Mouse (Mus musculus) urinary bladder, adult 2 months (tissue): ENCODE measurements at regions not wholly inside any gene's neighbourhood (a gene's known extent, or its start where the extent isn't known, plus 50 kb on each side); places are given as distances from the start of the nearest gene placed in this dataset.

ENCODE experiments used
- DNase-seq: peaks from one replicate; pipeline ENCODE4 v3.0.0; 2022; ENCODE audit warnings: low spot score

GRCm38 (mm10) chr10:95032760-95033716 is 88.4 kb upstream of the Plxnc1 start:
- no peak for DNase-seq

GRCm38 (mm10) chr10:95031371-95031770 is 86.7 kb upstream of the Plxnc1 start:
- DNase-seq, result no peak

DNA sequence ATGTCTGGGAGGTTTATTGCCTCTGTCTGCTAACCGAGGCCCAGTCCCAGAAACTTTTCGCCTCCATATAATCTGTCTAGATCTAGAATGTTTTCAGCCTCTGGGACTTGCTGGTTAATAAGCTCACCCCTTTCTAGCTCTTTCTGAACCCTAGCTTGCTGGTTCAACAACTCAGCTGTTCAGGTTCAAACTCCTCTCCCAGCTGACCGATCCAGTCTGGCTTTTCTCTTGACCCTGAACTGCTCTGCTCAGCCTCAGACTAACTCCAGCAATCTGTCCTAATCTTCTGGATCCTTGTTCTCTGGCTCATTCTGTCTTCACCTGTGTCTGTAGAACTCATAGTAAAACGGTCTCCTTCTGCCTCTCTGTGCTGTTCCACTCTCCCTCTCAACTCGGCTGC is 86.2 kb upstream of the Plxnc1 start:
- DNase-seq, result no peak

DNA sequence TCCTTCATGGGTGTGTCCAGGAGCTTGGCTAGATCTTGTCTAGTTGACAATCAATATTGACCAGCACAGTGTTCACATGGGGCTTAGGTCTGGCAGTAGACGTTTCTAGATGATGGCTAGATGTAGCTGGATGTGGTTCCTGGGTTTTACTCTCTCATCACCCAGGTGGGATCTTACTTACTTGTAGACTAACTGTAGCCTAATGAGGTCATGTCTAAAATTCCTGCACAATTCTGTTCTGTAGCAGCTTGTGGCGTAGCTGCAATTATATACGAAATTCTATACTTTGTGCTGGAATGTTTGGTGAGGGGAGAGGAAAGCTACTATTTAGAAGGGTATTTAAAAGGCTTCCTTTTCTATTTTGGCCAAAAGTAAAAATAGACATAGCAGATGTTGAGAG is 84.9 kb upstream of the Plxnc1 start:
- DNase-seq, result no peak

DNA sequence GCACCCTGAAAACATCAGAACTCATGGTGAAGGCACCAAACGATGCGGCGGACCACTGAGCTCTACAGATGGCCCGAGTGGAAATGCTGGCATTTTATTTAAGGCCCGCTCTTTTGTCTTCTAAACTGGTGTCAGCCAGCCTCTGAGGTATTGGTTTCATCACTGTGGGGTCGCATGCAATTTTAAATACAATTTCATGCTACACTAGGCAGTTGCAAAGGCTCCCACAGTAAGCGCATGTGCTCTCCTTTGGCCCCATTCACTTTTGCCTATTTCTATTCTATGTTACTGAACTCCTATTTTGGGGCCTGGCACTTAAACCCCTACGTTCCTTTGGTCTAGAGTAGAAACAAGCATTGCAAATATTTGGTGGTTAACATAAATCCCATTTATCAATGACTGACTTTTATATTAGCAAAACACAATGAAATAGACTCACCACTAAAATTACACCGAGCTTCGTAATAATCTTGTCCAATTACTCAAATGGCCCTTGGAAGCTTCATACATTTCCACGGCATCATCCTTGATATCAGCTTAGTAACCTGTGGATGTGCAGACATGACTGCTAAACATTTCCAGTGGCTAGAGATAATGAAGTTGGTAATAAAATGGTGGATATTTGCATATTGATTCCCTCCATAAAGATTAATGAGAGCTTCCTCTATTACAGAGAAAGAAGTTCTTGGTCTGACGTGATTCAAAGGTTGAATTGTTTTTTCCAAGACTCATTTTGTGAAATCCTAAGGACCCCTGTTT is 81.1 kb upstream of the Plxnc1 start:
- no peak for DNase-seq

DNA sequence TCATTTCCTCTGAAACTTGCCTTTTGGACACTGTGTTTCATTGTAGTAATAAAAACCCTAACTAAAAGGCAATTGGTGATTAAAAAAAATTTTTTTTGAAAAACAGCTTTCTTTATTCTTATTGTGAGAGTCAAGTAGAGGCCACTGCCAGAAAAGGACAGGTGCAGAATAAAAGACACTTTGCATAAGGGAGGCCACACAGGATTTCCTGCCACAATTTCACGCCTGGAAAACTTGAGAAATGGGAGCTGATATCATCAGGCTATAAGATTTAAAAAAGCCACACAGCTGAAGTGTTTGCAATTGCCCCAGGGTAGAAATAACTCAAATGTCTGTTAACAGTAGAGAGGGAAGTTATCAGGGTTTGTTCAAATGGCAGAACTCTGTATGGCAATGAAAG is 76.6 kb upstream of the Plxnc1 start:
- DNase-seq, result no peak

DNA sequence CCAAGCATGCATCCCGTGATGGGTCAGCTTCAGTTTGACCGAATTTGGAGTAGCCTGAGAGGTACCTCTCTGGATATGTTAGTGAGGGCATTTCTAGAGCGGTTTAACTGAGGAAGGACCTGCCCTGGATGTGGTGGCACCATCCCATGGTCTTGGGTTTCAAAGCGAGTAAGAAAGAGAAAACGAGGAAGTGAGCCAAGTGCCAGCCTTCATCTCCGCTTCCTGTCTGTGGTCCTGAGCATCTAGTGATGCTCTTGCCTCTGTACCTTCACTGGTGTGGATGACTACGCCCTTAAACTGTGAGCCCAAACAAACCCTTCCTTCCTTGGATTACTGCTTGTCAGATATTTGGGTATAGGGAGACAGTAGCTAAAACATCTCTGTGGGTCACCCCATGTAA is 72.3 kb upstream of the Plxnc1 start:
- DNase-seq, result no peak

- DNase-seq, result no peak
Measured at GRCm38 (mm10) chr10:95015298-95015951, 70.8 kb upstream of the Plxnc1 start.

- no peak for DNase-seq
Measured at GRCm38 (mm10) chr10:95013946-95014345, 69.3 kb upstream of the Plxnc1 start.

DNA sequence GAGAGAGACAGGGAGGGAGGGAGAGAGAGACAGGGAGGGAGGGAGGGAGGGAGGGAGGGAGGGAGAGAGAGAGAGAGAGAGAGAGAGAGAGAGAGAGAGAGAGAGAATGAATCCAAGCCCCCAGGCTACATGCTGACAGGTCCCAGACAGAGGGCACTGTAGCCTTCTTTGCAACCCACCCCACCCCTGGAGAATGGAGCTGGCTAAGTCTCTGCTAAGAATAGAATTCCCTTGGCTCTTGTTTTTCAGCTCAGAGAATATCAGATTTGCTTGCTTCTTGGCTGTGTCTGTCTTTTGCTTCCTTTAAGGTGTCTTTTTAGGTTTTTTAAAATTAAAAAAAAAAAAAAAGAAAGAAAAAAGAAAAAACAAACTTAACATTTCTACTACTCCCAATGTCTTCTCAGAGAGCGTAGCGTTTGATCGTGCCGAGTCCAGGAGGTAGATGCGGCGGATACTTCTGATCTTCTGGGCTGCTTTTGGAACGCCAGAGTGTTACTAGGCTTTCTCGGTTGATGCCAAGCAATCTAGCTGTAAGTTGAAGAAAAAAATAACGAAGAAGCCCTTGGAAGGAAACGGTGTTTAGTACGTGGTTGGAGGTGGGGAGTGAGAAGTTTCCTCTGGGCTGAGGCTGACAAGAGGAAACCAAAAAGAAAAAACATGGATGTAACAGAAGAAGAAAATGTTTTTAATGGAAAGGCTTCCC is 68.7 kb upstream of the Plxnc1 start:
- no peak for DNase-seq

DNA sequence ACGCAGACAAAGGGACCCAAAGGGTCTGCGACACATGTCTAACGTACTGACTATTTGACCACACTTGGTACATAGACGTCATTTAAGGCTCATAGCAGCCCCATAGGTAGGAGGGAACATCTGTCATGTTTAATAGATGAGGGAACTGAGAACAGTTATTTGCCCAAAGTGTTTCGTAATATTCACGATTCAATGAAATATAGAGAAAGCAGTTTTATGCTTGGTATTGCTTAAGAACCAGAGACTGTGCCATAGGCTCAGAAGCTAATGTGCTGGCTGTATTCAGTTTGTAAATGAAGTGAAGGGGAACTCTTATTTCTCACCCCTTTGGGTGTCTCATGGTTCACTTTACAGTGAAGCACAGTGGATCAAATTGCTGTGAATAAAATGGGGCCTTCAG is 65.7 kb upstream of the Plxnc1 start:
- DNase-seq, result no peak

DNA sequence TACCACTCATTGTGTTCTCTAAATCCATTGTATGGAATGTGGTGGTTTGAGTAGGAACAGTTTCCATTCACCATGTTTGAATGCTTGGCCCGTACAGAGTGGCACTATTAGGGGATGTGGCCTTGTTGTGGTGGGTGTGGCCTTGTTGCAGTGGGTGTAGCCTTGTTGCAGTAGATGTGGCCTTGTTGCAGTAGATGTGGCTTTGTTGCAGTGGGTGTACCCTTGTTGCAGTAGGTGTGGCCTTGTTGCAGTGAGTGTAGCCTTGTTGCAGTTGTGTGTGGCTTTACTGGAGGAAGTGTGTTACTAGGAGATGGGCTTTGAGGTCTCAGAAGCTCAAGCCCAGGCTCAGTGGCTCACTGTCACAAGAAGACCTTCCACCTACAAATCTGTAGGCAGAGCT is 64.4 kb upstream of the Plxnc1 start:
- no peak for DNase-seq

DNA sequence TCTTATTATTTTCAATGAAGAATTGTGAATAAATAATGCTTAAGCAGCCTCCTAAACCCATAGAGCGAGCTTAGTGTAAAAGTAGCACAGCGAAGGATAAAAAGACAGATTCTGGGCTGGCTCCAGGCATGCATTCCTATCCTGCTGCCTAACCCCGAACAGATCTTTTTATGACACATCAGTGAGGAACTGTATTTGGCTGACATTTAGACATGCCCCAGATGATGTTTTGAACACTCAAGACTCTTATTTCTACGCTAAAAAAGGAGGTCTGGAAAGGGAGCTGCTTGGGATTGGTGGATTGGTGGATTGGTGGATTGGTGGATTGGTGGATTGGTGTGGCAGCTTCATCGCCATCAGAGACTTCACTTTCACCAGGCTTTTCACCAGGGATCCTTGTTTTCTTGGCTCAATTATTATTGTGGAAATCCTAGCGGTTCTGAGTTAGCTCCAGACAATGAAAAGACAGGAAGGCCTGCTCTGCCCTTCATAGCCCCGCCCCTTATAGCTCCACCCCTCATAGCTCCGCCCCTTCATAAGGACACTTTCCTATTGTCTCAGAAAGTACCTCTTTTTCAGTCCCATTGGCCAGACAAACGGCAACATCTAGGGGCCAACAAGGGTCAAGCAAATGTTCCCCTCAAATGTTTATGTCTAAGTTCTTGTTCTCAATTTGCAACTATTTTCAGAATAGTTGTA is 59.6 kb upstream of the Plxnc1 start:
- DNase-seq, result no peak

DNA sequence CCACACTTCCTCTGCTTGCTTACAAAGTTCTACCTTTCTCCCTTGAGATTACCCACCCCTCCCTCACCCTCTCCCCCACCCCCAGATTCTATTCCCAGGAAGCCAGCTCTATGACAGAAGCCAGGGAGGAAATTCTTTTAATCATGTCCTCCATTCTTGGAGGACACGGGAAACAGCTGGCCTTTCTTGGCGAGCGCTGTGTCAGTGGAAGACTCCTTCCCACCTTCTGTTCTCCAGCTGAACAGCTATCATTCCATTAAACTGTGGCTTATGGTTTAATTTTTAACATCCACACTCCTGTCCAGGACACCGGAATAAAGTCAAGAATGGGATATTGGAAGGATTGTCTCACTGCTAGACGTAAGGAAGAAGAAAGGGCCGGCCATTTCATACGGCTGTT is 59.0 kb upstream of the Plxnc1 start:
- no peak for DNase-seq

- no peak for DNase-seq
Measured at GRCm38 (mm10) chr10:95001650-95002049, 57.0 kb upstream of the Plxnc1 start.

GRCm38 (mm10) chr10:94999716-95000115 is 55.1 kb upstream of the Plxnc1 start:
- no peak for DNase-seq
